Mouse (Mus musculus) brain, adult 2 months (tissue): ENCODE measurements around the gene H2afb2.

Source experiments
- DNase-seq: peaks from one replicate; pipeline ENCODE4 v3.0.0; 2011; ENCODE audit warnings: low read depth, low spot score

The H2afb2 gene

DNA sequence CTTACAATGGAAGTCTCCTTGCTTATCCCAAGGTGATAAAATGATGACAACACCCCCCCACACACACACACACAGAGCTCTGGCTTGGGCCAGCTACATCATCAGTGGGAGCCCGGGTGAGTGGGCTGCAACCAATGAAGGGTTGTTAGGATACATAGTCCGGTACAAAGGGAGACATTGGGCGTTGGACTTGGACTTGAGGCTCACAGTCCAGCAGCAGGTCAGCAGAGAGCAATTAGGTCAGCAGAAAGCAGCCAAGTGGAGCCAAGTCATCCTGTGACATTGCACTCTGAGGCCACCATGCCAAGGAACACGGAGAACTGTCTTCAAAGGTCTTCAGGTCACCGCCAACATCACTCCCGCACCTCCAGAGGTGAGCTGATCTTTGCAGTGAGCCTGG lies at the start of gene H2afb2:
H2afb2 (plus strand) TSS at position 301 of the 400 bp plus-strand sequence.
- DNase-seq = no peak
